Comparison of ENCODE assay signal across 18 mouse cellular contexts in genomic region chr4:153233762-153234161, GRCm38 (mm10).
"Had no signal": no experiment of that assay in that cellular context is flagged by ENCODE, and none has a peak within 500 bp of the region (broad histone marks: within the 10 kb centered on the region; RNA-seq: fewer than 3 reads in every experiment).

No protein-coding gene starts in this region.

- H3K9me3 ChIP-seq: kidney, embryonic 15.5 days; midbrain, embryonic 15.5 days; neural tube, embryonic 12.5 days; neural tube, embryonic 15.5 days had no signal

- DNase-seq: kidney, adult 2 months; kidney, postnatal 36 days; left cerebral cortex, postnatal 4 days; liver, postnatal 0 days; lung, embryonic 14.5 days; retina, postnatal 1 day; thymus, adult 18-20 months; thymus, postnatal 36 days had no signal

- ATAC-seq: liver, postnatal 0 days; lung, postnatal 0 days; midbrain, embryonic 15.5 days had no signal

- H3K27me3 ChIP-seq: kidney, embryonic 15.5 days; limb, embryonic 15.5 days; neural tube, embryonic 12.5 days; neural tube, embryonic 15.5 days had no signal

- H3K9ac ChIP-seq: kidney, embryonic 15.5 days; limb, embryonic 12.5 days; limb, embryonic 15.5 days; liver, embryonic 14.5 days; liver, postnatal 0 days; lung, embryonic 14.5 days; midbrain, embryonic 12.5 days; midbrain, embryonic 15.5 days; neural tube, embryonic 12.5 days; neural tube, embryonic 15.5 days had no signal

- H3K27ac ChIP-seq: kidney, embryonic 15.5 days; limb, embryonic 12.5 days; limb, embryonic 15.5 days; liver, embryonic 14.5 days; macrophage; midbrain, embryonic 12.5 days; midbrain, embryonic 15.5 days; neural tube, embryonic 12.5 days; neural tube, embryonic 15.5 days had no signal

- H3K36me3 ChIP-seq: kidney, embryonic 15.5 days; limb, embryonic 12.5 days; limb, embryonic 15.5 days; midbrain, embryonic 12.5 days; midbrain, embryonic 15.5 days; neural tube, embryonic 12.5 days; neural tube, embryonic 15.5 days had no signal

- H3K4me3 ChIP-seq: kidney, embryonic 15.5 days; limb, embryonic 12.5 days; limb, embryonic 15.5 days; midbrain, embryonic 12.5 days; midbrain, embryonic 15.5 days; neural tube, embryonic 12.5 days; neural tube, embryonic 15.5 days had no signal
